Mouse (Mus musculus) midbrain, embryonic 11.5 days (tissue): ENCODE data around the gene Haus4. TPM values are rescaled to one million over a fixed set of nuclear protein-coding genes. Genes with fewer than 3 reads are reported as not detected.

Experiments used
- ATAC-seq: fragments of 200-750 bp; cut with Nextera tagmentation; 2 replicates; pipeline ENCODE4 v1.8.0; 2017; ENCODE audit warnings: moderate TSS enrichment, moderate library complexity; ENCODE audit not compliant: low FRiP score
- DNase-seq: peaks from one replicate; pipeline ENCODE4 v3.0.0; 2015; ENCODE audit warnings: low spot score; ENCODE audit errors: missing footprints
- H3K27ac ChIP-seq: fragments of 300-500 bp; sonication (generic); 2 replicates; pipeline ENCODE4 v1.5.1; 2014; ENCODE audit warnings: low read depth, low read length
- H3K27me3 ChIP-seq: fragments of 300-500 bp; sonication (generic); 2 replicates; pipeline ENCODE4 v1.6.1; 2014; ENCODE audit warnings: mild to moderate bottlenecking, low read length, moderate library complexity, mixed read lengths; ENCODE audit not compliant: control insufficient read depth, insufficient read depth
- H3K36me3 ChIP-seq: fragments of 300-500 bp; sonication (generic); 2 replicates; pipeline ENCODE4 v1.6.1; 2014; ENCODE audit warnings: mild to moderate bottlenecking, low read length, moderate library complexity, mixed read lengths; ENCODE audit not compliant: control insufficient read depth, insufficient read depth
- H3K4me1 ChIP-seq: fragments of 300-500 bp; sonication (generic); 2 replicates; pipeline ENCODE4 v1.6.1; 2014; ENCODE audit warnings: low read length; ENCODE audit not compliant: control insufficient read depth, insufficient read depth
- H3K4me2 ChIP-seq: fragments of 300-500 bp; sonication (generic); 2 replicates; pipeline ENCODE4 v1.6.1; 2014; ENCODE audit warnings: mild to moderate bottlenecking, moderate library complexity
- H3K4me3 ChIP-seq: fragments of 300-500 bp; sonication (generic); 2 replicates; pipeline ENCODE4 v1.5.1; 2014; ENCODE audit warnings: low read depth, low read length
- H3K9ac ChIP-seq: fragments of 300-500 bp; sonication (generic); 2 replicates; pipeline ENCODE4 v1.6.1; 2014; ENCODE audit warnings: low read length
- H3K9me3 ChIP-seq: fragments of 300-500 bp; sonication (generic); 2 replicates; pipeline ENCODE4 v1.6.1; 2016; ENCODE audit warnings: low read length; ENCODE audit not compliant: control insufficient read depth
- WGBS: fragments of 180-500 bp; shearing (Covaris S2); extraction: QIAGEN DNeasy Blood & Tissue Kit; methylation state at CpG from one replicate; pipeline ENCODE4 v1.1.7; 2014; 5-methylcytosine and 5-hydroxymethylcytosine counted together
- polyA plus RNA-seq: library from polyadenylated mRNA; unstranded; fragments of >200 nt; fragmentation: Nextera tagmentation; extraction: Ambion mirVana; gene quantifications from 2 replicates; pipeline ENCODE4 v1.2.1, GENCODE M21; 2014

The Haus4 gene
- polyA plus RNA-seq, 1 experiment from 2014 or later = 41.9 TPM

DNA sequence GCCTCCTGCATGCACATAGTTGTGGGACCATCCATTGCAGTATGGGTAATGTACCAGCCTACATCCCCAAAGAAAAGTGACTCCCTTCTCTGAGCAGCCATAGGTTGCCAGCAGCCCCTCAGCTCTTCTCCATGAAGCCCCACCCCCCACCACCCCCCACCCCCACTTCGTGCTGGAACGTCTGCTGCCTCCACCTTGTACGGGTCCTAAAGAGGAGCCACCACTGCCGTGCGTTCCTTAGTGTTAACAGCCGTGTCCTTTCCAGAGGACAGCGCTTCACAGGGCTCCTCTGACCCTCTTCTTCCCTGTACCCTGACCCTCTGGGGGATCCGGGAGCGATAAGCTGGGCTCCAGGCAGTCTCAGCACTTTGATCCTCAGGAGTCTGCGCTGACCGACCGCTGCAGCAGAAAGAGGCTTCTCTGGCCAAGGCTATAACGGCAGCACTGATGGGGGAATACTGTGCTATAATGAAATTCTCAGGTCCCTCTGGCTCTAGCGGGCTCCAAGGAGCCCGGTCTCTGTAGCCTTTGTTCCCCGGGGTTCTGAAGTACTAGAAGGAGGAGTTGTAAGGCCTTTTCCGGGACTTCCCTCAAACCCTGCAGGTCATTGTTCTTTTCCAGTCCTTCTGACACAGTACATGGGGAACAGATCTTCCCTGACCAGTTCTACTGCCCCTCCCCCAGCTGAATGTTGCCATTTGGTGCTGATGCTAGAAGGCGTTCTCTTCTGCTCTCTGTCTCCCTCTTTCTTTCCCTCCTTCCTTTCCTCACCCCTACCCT, 27.0 kb downstream of the Haus4 start:
- Histone ChIP-seq H3K4me1 (peaks cover 8% of the 10 kb centered on the region), H3K9me3 (no peaks in the 10 kb centered on the region), H3K4me2 (peak overlapping the region; percentile 61), H3K36me3 (no peaks in the 10 kb centered on the region), H3K27me3 (no peaks in the 10 kb centered on the region), H3K4me3 (peak overlapping the region; percentile 31), H3K9ac (peak overlapping the region; percentile 68), H3K27ac (peak overlapping the region; percentile 73)
- DNase-seq (peak; percentile 96), ATAC-seq (peak; percentile 80)
- under 1% methylated on average over 18 of the region's 18 CpGs for WGBS

- no peak for DNase-seq
- Histone ChIP-seq H3K9me3 (no peaks in the 10 kb centered on the region), H3K4me3 (no peak overlapping the region), H3K27ac (no peak overlapping the region), H3K9ac (no peak overlapping the region), H3K36me3 (no peaks in the 10 kb centered on the region), H3K4me1 (peaks cover 10% of the 10 kb centered on the region), H3K27me3 (no peaks in the 10 kb centered on the region), H3K4me2 (no peak overlapping the region)
- no peak for ATAC-seq
- WGBS = 28% methylated on average over 6 of the region's 6 CpGs
These were observed 30.8 kb downstream of the Haus4 start for GRCm38 (mm10) chr14:54523600-54523999.

DNA sequence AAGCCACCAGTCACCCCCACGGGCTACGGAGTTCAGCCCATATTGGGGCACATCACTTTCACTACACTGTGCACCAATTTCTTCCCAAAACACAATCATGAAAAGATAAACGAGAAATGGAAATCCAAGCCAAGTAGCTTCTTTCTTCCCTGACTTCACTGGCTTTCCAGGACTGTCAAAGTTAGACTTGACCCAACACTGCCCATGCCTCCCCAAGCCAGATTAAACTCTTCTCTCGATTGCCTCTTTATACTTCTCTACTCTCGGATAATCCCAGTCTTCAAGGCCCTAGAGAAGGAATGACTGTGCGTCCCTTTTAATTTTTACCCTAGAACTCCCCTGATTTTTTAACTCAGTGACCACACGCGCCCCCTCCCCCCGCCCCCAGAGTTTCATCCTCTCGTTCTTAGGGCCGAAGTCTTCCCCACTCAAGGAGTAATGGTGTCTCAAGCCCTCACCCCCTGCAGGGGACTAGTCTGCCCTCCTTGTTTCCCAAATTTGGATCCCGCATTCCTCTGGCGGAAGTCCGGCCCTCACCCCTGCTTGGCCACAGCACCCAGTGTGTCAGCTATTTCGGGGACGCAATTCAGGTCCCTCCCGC, 37.6 kb downstream of the Haus4 start:
- Histone ChIP-seq H3K27ac (no peak overlapping the region), H3K4me3 (peak overlapping the region; percentile 71), H3K9ac (peak overlapping the region; percentile 85), H3K4me2 (peak overlapping the region; percentile 75), H3K27me3 (no peaks in the 10 kb centered on the region), H3K36me3 (peaks cover 29% of the 10 kb centered on the region), H3K9me3 (peaks cover 6% of the 10 kb centered on the region; the same call in 1 of the 2 replicates), H3K4me1 (peaks cover 13% of the 10 kb centered on the region)
- ATAC-seq (no peak), DNase-seq (no peak)
- 6% methylated on average over 17 of the region's 17 CpGs for WGBS

DNA sequence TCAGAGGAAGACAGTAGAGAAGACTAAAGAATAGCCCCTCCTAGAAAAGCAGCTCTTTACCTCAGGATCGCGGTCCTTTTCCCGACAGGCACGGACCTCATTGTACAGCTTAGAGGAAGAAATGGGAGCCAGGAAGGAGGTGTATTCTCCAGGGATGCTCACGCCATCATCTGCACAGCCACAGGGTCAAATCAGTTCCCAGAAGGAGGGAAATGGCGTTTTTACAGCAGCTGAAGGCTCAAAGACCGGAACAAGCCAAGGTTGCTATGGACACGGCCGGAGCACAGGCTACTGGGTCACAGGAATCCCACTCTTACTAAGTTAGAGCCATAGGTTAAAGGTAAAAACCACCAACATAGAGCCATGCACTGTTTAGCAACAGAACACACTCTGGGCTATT, 44.6 kb downstream of the Haus4 start:
- Histone ChIP-seq H3K9me3 (peaks cover 6% of the 10 kb centered on the region; the same call in 1 of the 2 replicates), H3K4me2 (no peak overlapping the region), H3K4me3 (no peak overlapping the region), H3K9ac (no peak overlapping the region), H3K4me1 (no peaks in the 10 kb centered on the region), H3K27me3 (no peaks in the 10 kb centered on the region), H3K27ac (no peak overlapping the region), H3K36me3 (peaks cover 75% of the 10 kb centered on the region)
- WGBS = 94% methylated on average over 9 of the region's 9 CpGs
- ATAC-seq (no peak), DNase-seq (no peak)

DNA sequence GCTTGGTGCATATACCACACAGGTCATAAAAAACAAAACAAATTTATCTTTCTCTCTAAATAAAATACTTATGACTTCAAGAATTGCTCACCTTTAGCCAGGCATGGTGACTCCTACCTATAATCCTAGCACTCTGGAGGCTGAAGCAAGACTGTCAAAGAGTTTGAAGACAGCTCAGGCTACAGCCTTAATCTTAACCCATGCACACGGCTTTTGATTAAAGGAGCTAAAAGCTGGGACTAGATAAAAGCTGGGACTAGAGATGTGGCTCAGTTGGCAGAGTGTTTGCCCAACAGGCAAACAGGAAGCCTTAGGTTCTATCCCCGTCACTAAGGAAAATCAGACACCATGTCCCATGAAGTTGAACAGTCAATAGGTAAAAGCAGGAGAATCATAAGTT, 51.3 kb downstream of the Haus4 start:
- Histone ChIP-seq H3K27me3 (no peaks in the 10 kb centered on the region), H3K4me3 (no peak overlapping the region), H3K36me3 (peaks cover 22% of the 10 kb centered on the region; the same call in 1 of the 2 replicates), H3K4me2 (no peak overlapping the region), H3K27ac (no peak overlapping the region), H3K4me1 (no peaks in the 10 kb centered on the region), H3K9me3 (no peaks in the 10 kb centered on the region; the same call in 1 of the 2 replicates), H3K9ac (no peak overlapping the region)
- DNase-seq = no peak
- no peak for ATAC-seq
- WGBS = 83% methylated on average over 2 of the region's 2 CpGs

DNA sequence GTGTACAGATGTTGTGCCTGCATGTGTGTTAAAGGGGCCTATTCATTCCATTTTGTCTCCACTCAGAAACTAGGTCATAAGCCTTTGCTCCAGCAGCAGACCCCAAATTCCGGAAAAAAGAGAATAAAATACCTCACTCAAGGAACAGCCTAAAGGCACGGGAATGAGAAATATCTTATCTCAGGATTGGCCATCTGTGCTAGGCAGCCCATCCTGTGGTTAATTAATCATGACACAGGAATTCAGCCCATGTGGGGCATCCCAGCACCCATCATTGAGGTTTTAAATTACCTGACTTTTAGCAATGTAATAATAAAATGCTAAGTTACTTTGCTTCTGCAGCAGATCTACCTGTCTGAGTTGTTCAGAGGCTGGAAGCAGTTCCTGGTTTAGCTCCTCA, 53.1 kb downstream of the Haus4 start:
- 81% methylated on average over 2 of the region's 2 CpGs for WGBS
- H3K36me3 ChIP-seq = peaks cover 5% of the 10 kb centered on the region; the same call in 1 of the 2 replicates
- ATAC-seq = no peak
- H3K4me2 ChIP-seq = no peak overlapping the region
- no peaks in the 10 kb centered on the region; the same call in 1 of the 2 replicates for H3K9me3 ChIP-seq
- no peaks in the 10 kb centered on the region for H3K27me3 ChIP-seq
- no peak overlapping the region for H3K9ac ChIP-seq
- H3K27ac ChIP-seq = no peak overlapping the region
- H3K4me3 ChIP-seq = no peak overlapping the region
- no peaks in the 10 kb centered on the region for H3K4me1 ChIP-seq
- DNase-seq = no peak

DNA sequence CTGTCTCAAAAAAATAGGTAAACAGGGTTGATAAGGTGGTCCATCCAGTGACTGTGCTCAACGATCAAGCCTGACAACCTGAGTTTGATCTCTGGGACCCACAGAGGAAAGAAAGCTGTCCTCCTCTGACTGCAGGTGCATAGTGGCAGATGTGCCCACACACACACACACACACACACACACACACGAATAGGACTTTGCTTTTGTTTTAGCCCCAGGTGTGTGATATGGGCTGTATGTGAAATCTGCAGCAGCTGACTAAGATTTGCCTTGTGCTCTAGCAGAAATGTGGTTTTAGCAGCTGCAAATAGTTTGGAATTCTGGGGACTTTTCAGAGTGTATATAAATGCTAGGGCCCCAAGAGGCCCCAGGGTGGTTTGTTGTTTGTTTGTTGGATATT, 55.1 kb downstream of the Haus4 start:
- H3K9ac ChIP-seq = no peak overlapping the region
- ATAC-seq = no peak
- H3K27ac ChIP-seq = no peak overlapping the region
- DNase-seq = no peak
- H3K36me3 ChIP-seq = no peaks in the 10 kb centered on the region
- H3K4me2 ChIP-seq = no peak overlapping the region
- no peak overlapping the region for H3K4me3 ChIP-seq
- 87% methylated on average over 2 of the region's 2 CpGs for WGBS
- H3K4me1 ChIP-seq = no peaks in the 10 kb centered on the region
- no peaks in the 10 kb centered on the region; the same call in 1 of the 2 replicates for H3K9me3 ChIP-seq
- no peaks in the 10 kb centered on the region for H3K27me3 ChIP-seq

DNA sequence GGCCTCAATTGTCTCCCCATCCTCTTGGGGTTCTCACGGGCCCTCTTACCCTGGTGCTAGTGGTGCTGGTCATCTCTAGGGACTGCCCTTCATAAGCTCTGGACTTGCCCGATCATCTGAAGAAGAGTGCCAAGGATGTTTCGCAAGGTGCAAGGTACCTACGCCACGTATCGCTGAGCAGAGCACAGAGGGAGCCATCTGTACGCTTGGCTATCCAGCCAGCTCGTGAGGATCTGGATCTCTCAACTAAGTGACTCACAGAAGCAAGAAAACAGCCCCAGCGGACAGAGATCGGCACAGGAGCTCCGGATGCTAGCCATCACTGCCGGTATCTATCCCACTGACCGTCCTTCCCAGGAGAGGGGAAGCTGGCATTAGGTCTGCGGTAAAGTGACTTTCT, 57.7 kb downstream of the Haus4 start:
- H3K27ac ChIP-seq = no peak overlapping the region
- H3K4me2 ChIP-seq = no peak overlapping the region
- H3K4me1 ChIP-seq = no peaks in the 10 kb centered on the region
- H3K27me3 ChIP-seq = no peaks in the 10 kb centered on the region
- ATAC-seq = no peak
- no peaks in the 10 kb centered on the region; the same call in 1 of the 2 replicates for H3K9me3 ChIP-seq
- no peaks in the 10 kb centered on the region for H3K36me3 ChIP-seq
- 88% methylated on average over 14 of the region's 14 CpGs for WGBS
- no peak overlapping the region for H3K9ac ChIP-seq
- DNase-seq = no peak
- H3K4me3 ChIP-seq = no peak overlapping the region

DNA sequence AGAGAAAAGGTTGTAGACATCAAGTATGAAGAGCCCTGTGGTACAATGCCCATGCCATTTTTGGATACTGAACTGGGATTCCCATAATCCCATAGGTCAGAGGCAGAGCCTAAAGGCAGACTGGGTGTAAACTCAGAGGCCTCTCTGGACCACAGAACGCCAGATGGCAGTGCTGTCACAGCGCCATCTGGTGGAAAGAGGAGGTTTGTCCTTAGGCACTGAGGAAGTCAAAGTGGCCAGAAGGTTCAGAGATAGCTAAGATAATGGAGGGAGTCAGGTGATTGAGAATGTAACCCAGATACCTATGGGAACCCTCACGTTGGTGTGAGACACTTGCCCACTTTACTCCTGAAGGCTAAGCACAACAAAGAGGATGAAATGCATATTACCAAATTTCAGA, 60.2 kb downstream of the Haus4 start:
- no peak overlapping the region for H3K4me3 ChIP-seq
- H3K27me3 ChIP-seq = no peaks in the 10 kb centered on the region
- no peaks in the 10 kb centered on the region for H3K9me3 ChIP-seq
- H3K4me1 ChIP-seq = no peaks in the 10 kb centered on the region
- no peak overlapping the region for H3K4me2 ChIP-seq
- DNase-seq = peak; percentile 96
- WGBS = 1% methylated on average over 3 of the region's 3 CpGs
- peak; percentile 76; the same call in 1 of the 2 replicates for ATAC-seq
- H3K9ac ChIP-seq = no peak overlapping the region
- no peaks in the 10 kb centered on the region for H3K36me3 ChIP-seq
- no peak overlapping the region for H3K27ac ChIP-seq
